Mouse (Mus musculus): Measurements from ENCODE around the gene Vmn1r132. TPM values are rescaled to one million over a fixed set of nuclear protein-coding genes. Genes with fewer than 3 reads are reported as not detected.
"Not testable (repeated sequence)": the region's sequence is repeated elsewhere in the genome, so short reads cannot be mapped to it uniquely, and the experiment has no call there.

The Vmn1r132 gene
- not detected in 3 replicates for total RNA-seq (2017)

DNA sequence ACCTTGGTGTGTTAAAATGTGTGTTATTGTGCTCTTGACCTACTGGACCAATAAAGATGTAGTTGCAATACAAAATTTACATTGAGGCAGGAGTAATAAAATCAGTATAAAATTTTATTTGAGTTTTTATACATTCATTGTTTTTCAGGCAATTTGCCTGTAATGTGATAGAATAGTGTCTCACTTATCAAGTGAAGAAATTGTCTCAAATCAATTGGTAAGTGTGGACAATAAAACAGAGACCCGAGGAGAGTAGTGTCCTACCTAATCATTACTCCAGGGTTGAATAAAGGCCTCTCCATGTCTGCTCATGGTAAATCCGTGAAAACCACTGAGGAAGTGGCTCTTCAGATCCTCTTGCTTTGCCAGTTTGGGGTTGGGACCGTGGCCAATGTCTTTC is at the start of gene Vmn1r132:
Gene Vmn1r132 (plus strand): TSS at position 301 of the 400 bp plus-strand sequence.
- not testable (repeated sequence) for ATAC-seq (replicated peaks; ENCODE audit: insufficient number of reproducible peaks, low FRiP score, low TSS enrichment, poor library complexity, severe bottlenecking)

Other genes starting within 250 kb of the Vmn1r132 start
- not detected in 3 replicates for gene Gm6882, start 181.3 kb upstream of the Vmn1r132 start, total RNA-seq (2017)
- not detected in 3 replicates for gene Vmn1r130, start 102.3 kb upstream of the Vmn1r132 start, total RNA-seq (2017)
- gene Vmn1r131, start 68.0 kb upstream of the Vmn1r132 start, total RNA-seq (2017) = not detected in 3 replicates
- not detected in 3 replicates for gene Gm4175, start 147.4 kb downstream of the Vmn1r132 start, total RNA-seq (2017)
- not detected in 3 replicates for gene Gm4177, start 182.6 kb downstream of the Vmn1r132 start, total RNA-seq (2017)
- gene Vmn1r135, start 218.3 kb downstream of the Vmn1r132 start, total RNA-seq (2017) = not detected in 3 replicates
- gene Gm5725, start 230.2 kb downstream of the Vmn1r132 start, total RNA-seq (2017) = not detected in 3 replicates

Data from monocyte, adult 5-6 weeks (primary cell).